Mouse (Mus musculus) limb, embryonic 14.5 days (tissue): ENCODE measurements at regions not wholly inside any gene's neighbourhood (a gene's known extent, or its start where the extent isn't known, plus 50 kb on each side); places are given as distances from the start of the nearest gene placed in this dataset.

Source experiments
- ATAC-seq: fragments of 200-750 bp; cut with Nextera tagmentation; 2 replicates; pipeline ENCODE4 v1.8.0; 2017; ENCODE audit warnings: low read depth, moderate number of reproducible peaks, moderate TSS enrichment; ENCODE audit not compliant: low FRiP score
- DNase-seq: peaks from one replicate; pipeline ENCODE4 v3.0.0-alpha.2; 2015; ENCODE audit warnings: low spot score
- H3K27ac ChIP-seq: fragments of 300-500 bp; sonication (generic); replicated peaks from 2 replicates; pipeline ENCODE4 v1.5.1; 2014; ENCODE audit warnings: low read depth, mild to moderate bottlenecking, low read length, moderate library complexity, mixed read lengths
- H3K27me3 ChIP-seq: fragments of 300-500 bp; sonication (generic); 2 replicates; pipeline ENCODE4 v1.6.1; 2014; ENCODE audit warnings: low read length, mixed read lengths; ENCODE audit not compliant: control insufficient read depth, insufficient read depth
- H3K36me3 ChIP-seq: fragments of 300-500 bp; sonication (generic); 2 replicates; pipeline ENCODE4 v1.6.1; 2014; ENCODE audit warnings: mild to moderate bottlenecking, low read length, moderate library complexity, mixed read lengths; ENCODE audit not compliant: control insufficient read depth, insufficient read depth
- H3K4me1 ChIP-seq: fragments of 300-500 bp; sonication (generic); 2 replicates; pipeline ENCODE4 v1.6.1; 2014; ENCODE audit warnings: antibody characterized with exemption, low read length, mixed read lengths; ENCODE audit not compliant: control insufficient read depth, insufficient read depth
- H3K4me2 ChIP-seq: fragments of 300-500 bp; sonication (generic); replicated peaks from 2 replicates; pipeline ENCODE4 v1.6.1; 2014; ENCODE audit warnings: low read depth, mild to moderate bottlenecking, low read length, moderate library complexity; ENCODE audit not compliant: severe bottlenecking
- H3K4me3 ChIP-seq: fragments of 300-500 bp; sonication (generic); replicated peaks from 2 replicates; pipeline ENCODE4 v1.5.1; 2014; ENCODE audit warnings: low read length
- H3K9ac ChIP-seq: fragments of 300-500 bp; sonication (generic); 2 replicates; pipeline ENCODE4 v1.6.1; 2014; ENCODE audit warnings: mild to moderate bottlenecking, low read depth, low read length, moderate library complexity; ENCODE audit not compliant: severe bottlenecking
- H3K9me3 ChIP-seq: fragments of 300-500 bp; sonication (generic); 2 replicates; pipeline ENCODE4 v1.6.1; 2016; ENCODE audit warnings: low read length; ENCODE audit not compliant: control insufficient read depth
- POLR2A ChIP-seq: fragments of 200-500 bp; IDR thresholded peaks from 2 replicates; pipeline ENCODE4 v1.8.0; 2012; ENCODE audit warnings: inconsistent platforms, mild to moderate bottlenecking, moderate library complexity, borderline replicate concordance; ENCODE audit not compliant: insufficient read depth, insufficient read length; ENCODE audit errors: extremely low read depth
- WGBS: fragments of 180-500 bp; shearing (Covaris S2); extraction: QIAGEN DNeasy Blood & Tissue Kit; methylation state at CpG from one replicate; pipeline ENCODE4 v1.1.7; 2014; 5-methylcytosine and 5-hydroxymethylcytosine counted together

- no peak overlapping the region for H3K9ac ChIP-seq
- no peak for TF ChIP-seq POLR2A
- ATAC-seq (no peak), DNase-seq (no peak)
- no peak overlapping the region for H3K27ac ChIP-seq
- no peak overlapping the region for H3K4me3 ChIP-seq
- no peak overlapping the region for H3K4me2 ChIP-seq
- H3K4me1 ChIP-seq, result no peaks in the 10 kb centered on the region
- no peaks in the 10 kb centered on the region for H3K36me3 ChIP-seq
- no peaks in the 10 kb centered on the region for H3K27me3 ChIP-seq
- H3K9me3 ChIP-seq, result no peaks in the 10 kb centered on the region
These were observed 262.8 kb upstream of the B430305J03Rik start for GRCm38 (mm10) chr3:61628535-61628934.

GRCm38 (mm10) chr3:61628099-61628498 is 262.3 kb upstream of the B430305J03Rik start:
- H3K9ac ChIP-seq, result no peak overlapping the region
- H3K4me3 ChIP-seq, result no peak overlapping the region
- no peak for TF ChIP-seq POLR2A
- ATAC-seq (no peak), DNase-seq (no peak)
- no peak overlapping the region for H3K27ac ChIP-seq
- WGBS, result 68% methylated on average over 3 of the region's 3 CpGs
- no peaks in the 10 kb centered on the region for H3K9me3 ChIP-seq
- no peaks in the 10 kb centered on the region for H3K4me1 ChIP-seq
- no peaks in the 10 kb centered on the region for H3K27me3 ChIP-seq
- H3K36me3 ChIP-seq, result no peaks in the 10 kb centered on the region
- no peak overlapping the region for H3K4me2 ChIP-seq

- TF ChIP-seq POLR2A, result no peak
- no peak overlapping the region for H3K9ac ChIP-seq
- no peaks in the 10 kb centered on the region for H3K27me3 ChIP-seq
- H3K4me1 ChIP-seq, result no peaks in the 10 kb centered on the region
- H3K4me2 ChIP-seq, result no peak overlapping the region
- DNase-seq (no peak), ATAC-seq (no peak)
- H3K27ac ChIP-seq, result no peak overlapping the region
- no peaks in the 10 kb centered on the region for H3K36me3 ChIP-seq
- no peak overlapping the region for H3K4me3 ChIP-seq
- 97% methylated on average over 4 of the region's 4 CpGs for WGBS
- H3K9me3 ChIP-seq, result no peaks in the 10 kb centered on the region
These were observed 258.3 kb upstream of the B430305J03Rik start for GRCm38 (mm10) chr3:61623954-61624487.

- H3K4me3 ChIP-seq, result no peak overlapping the region
- H3K4me2 ChIP-seq, result no peak overlapping the region
- no peak for DNase-seq
- H3K36me3 ChIP-seq, result no peaks in the 10 kb centered on the region
- 75% methylated on average over 4 of the region's 4 CpGs for WGBS
- H3K9ac ChIP-seq, result no peak overlapping the region
- no peak overlapping the region for H3K27ac ChIP-seq
- no peak for ATAC-seq
- TF ChIP-seq POLR2A, result no peak
- H3K4me1 ChIP-seq, result no peaks in the 10 kb centered on the region
- H3K27me3 ChIP-seq, result no peaks in the 10 kb centered on the region
- no peaks in the 10 kb centered on the region for H3K9me3 ChIP-seq
These were observed 239.7 kb upstream of the B430305J03Rik start for GRCm38 (mm10) chr3:61605469-61605868.

GRCm38 (mm10) chr3:61602891-61603290 is 237.1 kb upstream of the B430305J03Rik start:
- Histone ChIP-seq H3K9me3 (no peaks in the 10 kb centered on the region), H3K4me3 (no peak overlapping the region), H3K27ac (no peak overlapping the region), H3K4me1 (no peaks in the 10 kb centered on the region), H3K27me3 (no peaks in the 10 kb centered on the region), H3K9ac (no peak overlapping the region), H3K36me3 (no peaks in the 10 kb centered on the region), H3K4me2 (no peak overlapping the region)
- TF ChIP-seq POLR2A, result no peak
- ATAC-seq, result no peak
- 79% methylated on average over 2 of the region's 2 CpGs for WGBS
- no peak for DNase-seq

- H3K27ac ChIP-seq, result no peak overlapping the region
- no peaks in the 10 kb centered on the region for H3K4me1 ChIP-seq
- no peaks in the 10 kb centered on the region for H3K36me3 ChIP-seq
- no peak overlapping the region for H3K9ac ChIP-seq
- no peak for ATAC-seq
- H3K4me2 ChIP-seq, result no peak overlapping the region
- no peaks in the 10 kb centered on the region for H3K27me3 ChIP-seq
- H3K9me3 ChIP-seq, result no peaks in the 10 kb centered on the region
- no peak for TF ChIP-seq POLR2A
- H3K4me3 ChIP-seq, result no peak overlapping the region
- no peak for DNase-seq
These were observed 229.8 kb upstream of the B430305J03Rik start for GRCm38 (mm10) chr3:61595574-61595973.
